Mouse (Mus musculus) heart, postnatal 0 days (tissue): ENCODE results near the gene Tmprss9.

Experiments used
- CTCF ChIP-seq: IDR thresholded peaks from 2 replicates; pipeline ENCODE4 v1.5.1; 2016; ENCODE audit warnings: antibody characterized with exemption, control low read depth, low read depth
- EP300 ChIP-seq: IDR thresholded peaks from 2 replicates; pipeline ENCODE4 v1.6.1; 2016; ENCODE audit warnings: antibody characterized with exemption, low read depth

GRCm38 (mm10) chr10:80936135-80936809, 64.6 kb downstream of the Tmprss9 start:
- TF ChIP-seq CTCF (no peak), EP300 (no peak)
